In genomic region chrX:48310706-48311517, GRCm38 (mm10) we compare ENCODE assay signal across 8 mouse cellular contexts. TPM values are rescaled to one million over a fixed set of nuclear protein-coding genes. Genes with fewer than 3 reads are reported as not detected.
DNase-seq lines count a peak whose midpoint lies in the region; ATAC-seq and TF ChIP-seq lines count a peak whose summit lies in the region.

No protein-coding gene starts in this region.

- no peaks in the 10 kb centered on the region for H3K9me3 ChIP-seq in ES-Bruce4 (replicated peaks; ENCODE audit: control insufficient read depth, insufficient read depth, low read length, poor library complexity, severe bottlenecking)
- H3K9me3 ChIP-seq in hindbrain, embryonic 12.5 days (replicated peaks): no peaks in the 10 kb centered on the region
- H3K9me3 ChIP-seq in midbrain, embryonic 11.5 days (ENCODE audit: control insufficient read depth, low read length): no peaks in the 10 kb centered on the region

- H3K4me3 ChIP-seq in ES-Bruce4 (ENCODE audit: low read depth, low read length): peak overlapping the region; percentile 48
- peak overlapping the region; percentile 16; the same call in 1 of the 2 replicates for H3K4me3 ChIP-seq in hindbrain, embryonic 12.5 days
- no peak overlapping the region for H3K4me3 ChIP-seq in midbrain, embryonic 11.5 days (ENCODE audit: low read depth, low read length)

- no peak overlapping the region for H3K27ac ChIP-seq in ES-Bruce4 (ENCODE audit: insufficient read depth, low read length)
- no peak overlapping the region for H3K27ac ChIP-seq in hindbrain, embryonic 12.5 days
- H3K27ac ChIP-seq in midbrain, embryonic 11.5 days (ENCODE audit: low read depth, low read length): no peak overlapping the region

- no peak for TF ChIP-seq CTCF in ES-Bruce4 (IDR thresholded peaks at IDR 0.05; ENCODE audit: low read depth, low read length)

- peak overlapping the region; percentile 63 for H3K9ac ChIP-seq in ES-Bruce4 (ENCODE audit: low read depth, poor library complexity, severe bottlenecking)
- 0 out of 2 replicates have a peak overlapping the region, but pooled peaks have one; percentile 35 for H3K9ac ChIP-seq in hindbrain, embryonic 12.5 days
- no peak overlapping the region for H3K9ac ChIP-seq in midbrain, embryonic 11.5 days (ENCODE audit: low read length)

- WGBS in hindbrain, embryonic 12.5 days: 26% methylated on average over 25 of the region's 26 CpGs
- WGBS in midbrain, embryonic 11.5 days: 24% methylated on average over 19 of the region's 26 CpGs

- peak; percentile 26 for DNase-seq in embryo, embryonic 11 days
- DNase-seq in embryo, embryonic 10.5 days (ENCODE audit: low spot score): no peak
- peak; percentile 87 for DNase-seq in midbrain, embryonic 11.5 days (ENCODE audit: low spot score, missing footprints)
- no peak for DNase-seq in urinary bladder, postnatal 10 days (ENCODE audit: low spot score)
- DNase-seq in adrenal gland, postnatal 14 days: no peak

- no peak for ATAC-seq in hindbrain, embryonic 12.5 days (ENCODE audit: low FRiP score)
- peak; percentile 41; the same call in 1 of the 2 replicates for ATAC-seq in midbrain, embryonic 11.5 days (ENCODE audit: low FRiP score)
- ATAC-seq in frontal cortex, adult (ENCODE audit: low TSS enrichment): no peak

- H3K27me3 ChIP-seq in ES-Bruce4 (ENCODE audit: control insufficient read depth, insufficient read depth, low read length, poor library complexity, severe bottlenecking): no peaks in the 10 kb centered on the region
- H3K27me3 ChIP-seq in hindbrain, embryonic 12.5 days: peaks cover 8% of the 10 kb centered on the region; the same call in 1 of the 2 replicates
- H3K27me3 ChIP-seq in midbrain, embryonic 11.5 days (ENCODE audit: control insufficient read depth, insufficient read depth, low read length): no peaks in the 10 kb centered on the region

- no peak for TF ChIP-seq EP300 in ES-Bruce4 (IDR thresholded peaks at IDR 0.05; ENCODE audit: insufficient read depth, low read depth, low read length)

- H3K4me2 ChIP-seq in hindbrain, embryonic 12.5 days (replicated peaks): peak overlapping the region; percentile 45
- peak overlapping the region; percentile 36 for H3K4me2 ChIP-seq in midbrain, embryonic 11.5 days

- no peaks in the 10 kb centered on the region for H3K36me3 ChIP-seq in ES-Bruce4 (ENCODE audit: control insufficient read depth, insufficient read depth, low read length, poor library complexity, severe bottlenecking)
- no peaks in the 10 kb centered on the region for H3K36me3 ChIP-seq in hindbrain, embryonic 12.5 days
- H3K36me3 ChIP-seq in midbrain, embryonic 11.5 days (ENCODE audit: control insufficient read depth, insufficient read depth, low read length): no peaks in the 10 kb centered on the region

- peaks cover 2% of the 10 kb centered on the region for H3K4me1 ChIP-seq in ES-Bruce4 (ENCODE audit: control insufficient read depth, insufficient read depth, low read length)
- H3K4me1 ChIP-seq in hindbrain, embryonic 12.5 days: 0 out of 2 replicates have a peak, but pooled peaks cover 2% of the 10 kb centered on the region
- H3K4me1 ChIP-seq in midbrain, embryonic 11.5 days (ENCODE audit: control insufficient read depth, insufficient read depth, low read length): no peaks in the 10 kb centered on the region

- no peak for TF ChIP-seq POLR2A in ES-Bruce4 (IDR thresholded peaks at IDR 0.05; ENCODE audit: insufficient read depth, low read length)

RNA-seq across cellular contexts. Expression of gene Bcorl1, which starts 30.2 kb away (rescaled TPM):
- polyA plus RNA-seq in ES-Bruce4 (2011; ENCODE audit: insufficient read depth, insufficient read length, low read depth, missing spikeins): 9.9 and 11.3 TPM in 2 replicates
- 8.0 and 9.5 TPM in 2 replicates for polyA plus RNA-seq in hindbrain, embryonic 12.5 days (2016; fragmentation: Nextera tagmentation; extraction: Ambion mirVana)
- polyA plus RNA-seq in midbrain, embryonic 11.5 days (2014; fragmentation: Nextera tagmentation; extraction: Ambion mirVana): 4.2 and 4.7 TPM in 2 replicates
- 9.8 and 10.1 TPM in 2 replicates for total RNA-seq in adrenal gland, postnatal 14 days (2021)

RNA-seq across cellular contexts. Expression of gene Utp14a, which starts 54.2 kb away (rescaled TPM):
- 61.6 and 62.7 TPM in 2 replicates for polyA plus RNA-seq in ES-Bruce4 (2011; ENCODE audit: insufficient read depth, insufficient read length, low read depth, missing spikeins)
- 18.7 and 19.7 TPM in 2 replicates for polyA plus RNA-seq in hindbrain, embryonic 12.5 days (2016; fragmentation: Nextera tagmentation; extraction: Ambion mirVana)
- polyA plus RNA-seq in midbrain, embryonic 11.5 days (2014; fragmentation: Nextera tagmentation; extraction: Ambion mirVana): 21.4 and 23.1 TPM in 2 replicates
- 14.9 and 18.8 TPM in 2 replicates for total RNA-seq in adrenal gland, postnatal 14 days (2021)

Comparison
In these comparisons a context has a peak if more than half of its experiments do, and no peak if none do; other contexts are left out.
1. DNase-seq: peak in embryo, embryonic 11 days (single experiment) and midbrain, embryonic 11.5 days (single experiment); none in embryo, embryonic 10.5 days (single experiment), urinary bladder, postnatal 10 days (single experiment) and adrenal gland, postnatal 14 days (single experiment).